ENCODE assay signal across 16 mouse cellular contexts in the genomic region with DNA sequence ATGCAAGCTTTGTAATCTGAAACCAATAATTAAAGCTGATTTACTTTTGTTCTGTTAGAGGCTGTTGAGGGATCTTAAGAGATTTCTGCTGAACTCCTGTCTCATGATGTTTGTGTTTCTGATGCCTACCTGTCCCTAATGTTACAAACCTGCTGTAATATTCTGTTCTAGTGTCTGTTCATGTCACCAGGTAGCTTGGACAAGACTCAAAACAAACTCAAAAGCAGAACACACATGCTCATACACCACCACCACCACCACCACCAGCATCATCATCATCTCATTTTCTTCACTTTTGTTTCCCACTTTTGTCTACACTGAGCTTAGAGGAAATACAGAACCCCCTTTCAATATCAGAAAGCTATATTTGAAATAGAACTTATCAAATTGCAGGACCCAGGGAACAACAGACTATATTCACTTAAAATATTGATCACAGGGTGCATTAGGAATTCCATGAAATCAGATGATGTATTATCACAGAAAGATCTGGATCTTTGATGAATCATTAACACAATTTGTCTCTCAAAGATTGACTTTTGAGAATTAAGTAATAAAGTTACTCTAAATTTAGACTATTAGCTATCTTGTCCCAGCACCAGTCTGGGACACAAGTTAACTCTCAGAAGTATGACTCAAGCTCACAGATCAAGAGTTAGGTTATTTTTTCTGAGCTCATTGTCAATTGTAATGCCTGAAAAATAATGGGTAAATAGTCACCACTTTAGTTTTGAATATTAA.
"Had no signal": no experiment of that assay in that cellular context is flagged by ENCODE, and none has a peak within 500 bp of the region (broad histone marks: within the 10 kb centered on the region; RNA-seq: fewer than 3 reads in every experiment).

No protein-coding gene starts in this region.

- H3K9ac ChIP-seq: neural tube, embryonic 13.5 days; neural tube, embryonic 15.5 days; stomach, embryonic 15.5 days had no signal

- H3K36me3 ChIP-seq: neural tube, embryonic 13.5 days; neural tube, embryonic 15.5 days; stomach, embryonic 15.5 days had no signal

- H3K4me3 ChIP-seq: neural tube, embryonic 13.5 days; neural tube, embryonic 15.5 days; stomach, embryonic 15.5 days had no signal

- H3K4me2 ChIP-seq: neural tube, embryonic 13.5 days; neural tube, embryonic 15.5 days; stomach, embryonic 15.5 days had no signal

- H3K4me1 ChIP-seq: neural tube, embryonic 13.5 days; neural tube, embryonic 15.5 days; stomach, embryonic 15.5 days had no signal

- H3K27ac ChIP-seq: neural tube, embryonic 13.5 days; neural tube, embryonic 15.5 days; stomach, embryonic 15.5 days; stomach, postnatal 0 days had no signal

- H3K27me3 ChIP-seq: neural tube, embryonic 13.5 days; neural tube, embryonic 15.5 days; stomach, embryonic 15.5 days had no signal

- DNase-seq: retina, postnatal 1 day; right cerebral cortex, adult 18-20 months; right cerebral cortex, postnatal 14 days; right cerebral cortex, postnatal 25 days; right cerebral cortex, postnatal 4 days; spleen, adult 18-20 months; thymus, adult 18-20 months; thymus, adult 2 months; thymus, postnatal 14 days; thymus, postnatal 25 days; thymus, postnatal 36 days; thymus, postnatal 4 days had no signal

- H3K9me3 ChIP-seq: neural tube, embryonic 13.5 days; neural tube, embryonic 15.5 days; stomach, embryonic 15.5 days had no signal
